Mouse (Mus musculus) cerebellum, adult 2 months (tissue): Measurements from ENCODE around the gene Clip4. TPM values are rescaled to one million over a fixed set of nuclear protein-coding genes. Genes with fewer than 3 reads are reported as not detected.
A peak's percentile ranks its signal among the peaks of the same experiment; 100 is the strongest.

ENCODE experiments used
- DNase-seq, 2 experiments: peaks; one replicate each; pipeline ENCODE4 v3.0.0; 2021
- H3K27ac ChIP-seq: fragments of 200-500 bp; 2 replicates; pipeline ENCODE4 v1.5.1; 2012; ENCODE audit warnings: low read length, control low read depth, inconsistent platforms; ENCODE audit not compliant: insufficient read depth
- H3K27me3 ChIP-seq: fragments of 200-500 bp; 2 replicates; pipeline ENCODE4 v1.6.1; 2012; ENCODE audit warnings: inconsistent platforms, mild to moderate bottlenecking, low read length, moderate library complexity; ENCODE audit not compliant: control insufficient read depth, insufficient read depth
- H3K4me1 ChIP-seq: fragments of 200-500 bp; 2 replicates; pipeline ENCODE4 v1.6.1; 2011; ENCODE audit warnings: low read length; ENCODE audit not compliant: control insufficient read depth, insufficient read depth
- H3K4me3 ChIP-seq: fragments of 200-500 bp; replicated peaks from 2 replicates; pipeline ENCODE3; 2011; ENCODE audit warnings: mild to moderate bottlenecking, low read depth, low read length, control low read depth; ENCODE audit not compliant: insufficient read depth
- CTCF ChIP-seq: fragments of 200-500 bp; IDR thresholded peaks from 2 replicates; pipeline ENCODE4 v1.5.1; 2011; ENCODE audit warnings: low read depth, mild to moderate bottlenecking, control low read depth, low read length, moderate library complexity, borderline replicate concordance; ENCODE audit not compliant: insufficient read depth
- POLR2A ChIP-seq: fragments of 200-500 bp; IDR thresholded peaks from 2 replicates; pipeline ENCODE4 v1.6.1; 2011; ENCODE audit warnings: low read length, control low read depth, borderline replicate concordance; ENCODE audit not compliant: insufficient read depth
- WGBS: fragments of 180-500 bp; shearing (Covaris S2); methylation state at CpG from one replicate; pipeline ENCODE4 v1.1.7; 2018; 5-methylcytosine and 5-hydroxymethylcytosine counted together
- polyA plus RNA-seq: library from polyadenylated mRNA; depleted of rRNA; stranded (reverse); fragments of >200 nt; gene quantifications from 2 replicates; pipeline ENCODE4 v1.2.3, GENCODE M21; 2012

Clip4 gene
- polyA plus RNA-seq, 1 experiment: 42.9 TPM

- Histone ChIP-seq H3K4me3 (no peak overlapping the region), H3K27me3 (no peaks in the 10 kb centered on the region; the same call in 1 of the 2 replicates), H3K27ac (no peak overlapping the region), H3K4me1 (peaks cover 14% of the 10 kb centered on the region)
- WGBS: 76% methylated on average over 8 of the region's 8 CpGs
- TF ChIP-seq CTCF: no peak
- no peak for TF ChIP-seq POLR2A
- no peak for DNase-seq
Measured at GRCm38 (mm10) chr17:71747561-71747960, 20.7 kb upstream of the Clip4 start.

- no peak overlapping the region for H3K4me3 ChIP-seq
- no peak overlapping the region for H3K27ac ChIP-seq
- peak in 1 of 2 experiments; percentile 44 for DNase-seq
- peaks cover 14% of the 10 kb centered on the region for H3K4me1 ChIP-seq
- 30% methylated on average over 9 of the region's 9 CpGs for WGBS
- TF ChIP-seq POLR2A: no peak
- no peaks in the 10 kb centered on the region; the same call in 1 of the 2 replicates for H3K27me3 ChIP-seq
Measured at GRCm38 (mm10) chr17:71749616-71750168, 18.6 kb upstream of the Clip4 start.

- no peak within 1 kb of the TSS for H3K27ac ChIP-seq
- no peak within 1 kb of the TSS for H3K4me3 ChIP-seq
- H3K27me3 ChIP-seq: no peaks in the 10 kb centered on the region; the same call in 1 of the 2 replicates
- WGBS: 77% methylated on average over 10 of the region's 10 CpGs
- no peak for TF ChIP-seq POLR2A
- no peak for TF ChIP-seq CTCF
- 0 out of 2 replicates have a peak, but pooled peaks cover 4% of the 10 kb centered on the region for H3K4me1 ChIP-seq
- DNase-seq: no peak
Measured at GRCm38 (mm10) chr17:71752831-71753230, 15.4 kb upstream of the Clip4 start, which contains the start of gene Pcare. TSS of gene Pcare (minus strand) at chr17:71752894.

- H3K4me3 ChIP-seq: no peak overlapping the region
- no peaks in the 10 kb centered on the region; the same call in 1 of the 2 replicates for H3K27me3 ChIP-seq
- DNase-seq: no peak
- 62% methylated on average over 7 of the region's 7 CpGs for WGBS
- H3K4me1 ChIP-seq: no peaks in the 10 kb centered on the region
- no peak overlapping the region for H3K27ac ChIP-seq
- TF ChIP-seq CTCF (no peak), POLR2A (no peak)
Measured at GRCm38 (mm10) chr17:71760536-71760935, 7.7 kb upstream of the Clip4 start.

GRCm38 (mm10) chr17:71769564-71769963 lies 1.3 kb downstream of the Clip4 start:
- DNase-seq: no peak
- Histone ChIP-seq H3K4me1 (no peaks in the 10 kb centered on the region), H3K4me3 (no peak overlapping the region), H3K27ac (no peak overlapping the region), H3K27me3 (peaks cover 1% of the 10 kb centered on the region; the same call in 1 of the 2 replicates)
- WGBS: 20% methylated on average over 6 of the region's 6 CpGs
- TF ChIP-seq POLR2A: no peak

GRCm38 (mm10) chr17:71770696-71771095 lies 2.4 kb downstream of the Clip4 start:
- H3K4me3 ChIP-seq: no peak overlapping the region

GRCm38 (mm10) chr17:71774173-71774572 lies 5.9 kb downstream of the Clip4 start:
- H3K27me3 ChIP-seq: peaks cover 1% of the 10 kb centered on the region; the same call in 1 of the 2 replicates
- H3K4me1 ChIP-seq: no peaks in the 10 kb centered on the region
- H3K4me3 ChIP-seq: no peak overlapping the region
- no peak overlapping the region for H3K27ac ChIP-seq
- no peak for DNase-seq
- TF ChIP-seq POLR2A (no peak), CTCF (no peak)
- WGBS: 82% methylated on average over 4 of the region's 4 CpGs

More at GRCm38 (mm10) chr17:71770696-71771095, 2.4 kb downstream of the Clip4 start:
- Histone ChIP-seq H3K4me1 (no peaks in the 10 kb centered on the region), H3K27me3 (peaks cover 1% of the 10 kb centered on the region; the same call in 1 of the 2 replicates), H3K27ac (no peak overlapping the region)
- TF ChIP-seq POLR2A: no peak
- TF ChIP-seq CTCF: no peak
- no peak for DNase-seq
- 96% methylated on average over 3 of the region's 3 CpGs for WGBS

- Histone ChIP-seq H3K27me3 (no peaks in the 10 kb centered on the region; the same call in 1 of the 2 replicates), H3K27ac (no peak overlapping the region), H3K4me3 (no peak overlapping the region), H3K4me1 (no peaks in the 10 kb centered on the region)
- no peak for DNase-seq
- TF ChIP-seq POLR2A (no peak), CTCF (no peak)
- WGBS: 91% methylated on average over 4 of the region's 4 CpGs
Measured at GRCm38 (mm10) chr17:71775279-71775678, 7.0 kb downstream of the Clip4 start.
